Mouse (Mus musculus) left cerebral cortex, adult 6 months (tissue): ENCODE data around the gene Cyp3a59. TPM values are rescaled to one million over a fixed set of nuclear protein-coding genes. Genes with fewer than 3 reads are reported as not detected.

Experiments
- long read RNA-seq, 2 experiments: library from polyadenylated mRNA; unstranded; transcript quantifications; one replicate each; pipeline ENCODE4 v2.0.0; 2019 to 2020
- polyA plus RNA-seq: library from polyadenylated mRNA; unstranded; fragments of <200 nt; fragmentation: Nextera tagmentation; gene quantifications from 2 replicates; pipeline ENCODE4 v1.2.3, GENCODE M21; 2021

The Cyp3a59 gene
- polyA plus RNA-seq, result not detected in 2 replicates
- long read RNA-seq, experiment 1, result 0 reads
- long read RNA-seq, experiment 2, result 0 reads

GRCm38 (mm10) chr5:146078945-146079344, at the start of gene Cyp3a59:
Gene Cyp3a59, plus strand, starts transcription at chr5:146079257.

GRCm38 (mm10) chr5:146160439-146160838, 81.4 kb downstream of the Cyp3a59 start, which contains the start of gene Gm5565:
Gene Gm5565, minus strand, starts transcription at chr5:146160539.

Other genes starting within 250 kb of the Cyp3a59 start
- not detected in 2 replicates for gene Cyp3a11, start 199.3 kb upstream of the Cyp3a59 start, polyA plus RNA-seq
- not detected in 2 replicates for gene Cyp3a25, start 69.6 kb upstream of the Cyp3a59 start, polyA plus RNA-seq
- gene Gm5565, start 81.3 kb downstream of the Cyp3a59 start, polyA plus RNA-seq, result not detected in 2 replicates
- gene Gm6309, start 91.5 kb downstream of the Cyp3a59 start, polyA plus RNA-seq, result not detected in 2 replicates
- not detected in 2 replicates for gene 1700001J03Rik, start 106.0 kb downstream of the Cyp3a59 start, polyA plus RNA-seq
- gene Rnf6, start 142.3 kb downstream of the Cyp3a59 start, polyA plus RNA-seq, result 30.8 and 37.7 TPM in 2 replicates
- gene Cdk8, start 152.0 kb downstream of the Cyp3a59 start, polyA plus RNA-seq, result 3.1 and 6.2 TPM in 2 replicates